Mouse (Mus musculus) kidney, embryonic 16.5 days (tissue): ENCODE results near the gene Olfr961. TPM values are rescaled to one million over a fixed set of nuclear protein-coding genes. Genes with fewer than 3 reads are reported as not detected.

Source experiments
- ATAC-seq: fragments of 200-750 bp; cut with Nextera tagmentation; 2 replicates; pipeline ENCODE4 v1.8.0; 2017; ENCODE audit warnings: moderate TSS enrichment; ENCODE audit not compliant: low FRiP score, low TSS enrichment
- H3K27ac ChIP-seq: fragments of 300-500 bp; sonication (generic); 2 replicates; pipeline ENCODE4 v1.5.1; 2014; ENCODE audit warnings: low read length
- H3K27me3 ChIP-seq: fragments of 300-500 bp; sonication (generic); 2 replicates; pipeline ENCODE4 v1.6.1; 2014; ENCODE audit warnings: low read length, control low read depth, mixed read lengths; ENCODE audit not compliant: insufficient read depth
- H3K36me3 ChIP-seq: fragments of 300-500 bp; sonication (generic); 2 replicates; pipeline ENCODE4 v1.6.1; 2014; ENCODE audit warnings: low read length, control low read depth, mixed read lengths; ENCODE audit not compliant: insufficient read depth
- H3K4me1 ChIP-seq: fragments of 300-500 bp; sonication (generic); 2 replicates; pipeline ENCODE4 v1.6.1; 2014; ENCODE audit warnings: low read length, control low read depth, mixed read lengths; ENCODE audit not compliant: insufficient read depth
- H3K4me2 ChIP-seq: fragments of 300-500 bp; sonication (generic); replicated peaks from 2 replicates; pipeline ENCODE4 v1.6.1; 2014; ENCODE audit warnings: low read depth, low read length
- H3K4me3 ChIP-seq: fragments of 300-500 bp; sonication (generic); 2 replicates; pipeline ENCODE4 v1.5.1; 2014; ENCODE audit warnings: mild to moderate bottlenecking, low read length
- H3K9ac ChIP-seq: fragments of 300-500 bp; sonication (generic); replicated peaks from 2 replicates; pipeline ENCODE4 v1.6.1; 2014; ENCODE audit warnings: low read length
- H3K9me3 ChIP-seq: fragments of 300-500 bp; sonication (generic); 2 replicates; pipeline ENCODE4 v1.6.1; 2016; ENCODE audit warnings: low read length, control low read depth
- WGBS: fragments of 180-500 bp; shearing (Covaris S2); extraction: QIAGEN DNeasy Blood & Tissue Kit; methylation state at CpG from one replicate; pipeline ENCODE4 v1.1.7; 2014; 5-methylcytosine and 5-hydroxymethylcytosine counted together
- polyA plus RNA-seq: library from polyadenylated mRNA; unstranded; fragments of >200 nt; fragmentation: Nextera tagmentation; extraction: Ambion mirVana; gene quantifications from 2 replicates; pipeline ENCODE4 v1.2.1, GENCODE M21; 2015

Gene Olfr961
- polyA plus RNA-seq, 1 experiment from 2014 or later: not detected

DNA sequence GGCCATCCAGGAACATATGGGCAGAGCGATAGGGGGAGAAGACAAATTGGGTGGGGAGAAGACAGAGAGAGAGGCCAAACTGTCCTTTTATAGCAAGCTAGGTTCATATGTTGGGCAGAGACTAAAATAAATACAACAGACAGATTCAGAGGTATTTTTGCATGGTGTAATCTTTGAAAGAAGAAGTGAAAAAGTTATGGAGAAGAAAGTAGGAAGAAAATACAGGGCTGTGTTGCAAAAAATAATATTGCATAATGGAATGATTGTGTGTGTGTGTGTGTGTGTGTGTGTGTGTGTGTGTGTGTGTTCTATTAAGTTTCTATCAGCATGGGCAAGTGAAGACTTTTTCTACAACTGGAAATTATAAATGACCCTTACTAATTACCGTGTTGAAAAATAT lies 15.8 kb upstream of the Olfr961 start:
- ATAC-seq: no peak
- Histone ChIP-seq H3K4me1 (no peaks in the 10 kb centered on the region), H3K9me3 (no peaks in the 10 kb centered on the region), H3K27me3 (no peaks in the 10 kb centered on the region), H3K36me3 (no peaks in the 10 kb centered on the region), H3K27ac (no peak overlapping the region), H3K4me3 (no peak overlapping the region), H3K9ac (no peak overlapping the region), H3K4me2 (no peak overlapping the region)
- 57% methylated on average over 2 of the region's 2 CpGs for WGBS

DNA sequence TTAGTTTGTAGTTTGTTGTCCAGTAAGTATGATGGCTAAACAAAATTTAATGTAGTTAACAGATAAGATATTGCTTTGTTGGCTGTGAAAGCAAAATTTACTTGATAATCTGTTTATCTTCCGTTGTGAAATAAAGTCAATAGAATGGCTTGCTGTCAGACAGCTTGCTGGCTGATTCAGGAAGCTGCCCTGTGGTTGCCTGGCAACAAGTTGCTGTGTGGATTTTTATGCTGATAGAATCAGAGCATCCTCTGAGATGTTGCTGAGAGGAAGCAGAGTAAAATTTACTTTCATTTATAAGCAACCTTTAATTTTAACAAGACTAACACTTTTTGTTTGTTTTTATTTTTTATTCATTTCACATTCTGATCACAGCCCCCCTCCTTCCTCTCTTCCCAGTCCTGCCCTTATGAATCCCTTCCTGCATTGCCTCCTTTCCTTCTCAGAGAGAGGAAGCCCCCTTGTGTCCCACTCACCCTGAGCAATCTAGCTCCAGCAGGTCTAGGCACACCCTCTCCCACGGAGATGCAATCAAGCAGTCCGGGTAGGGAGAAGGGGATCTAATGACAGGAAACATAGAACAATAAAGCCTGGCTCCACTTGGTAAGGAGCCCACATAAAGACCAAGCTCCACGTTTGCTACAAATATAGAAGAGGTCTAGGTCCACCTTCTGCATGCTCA lies 10.8 kb upstream of the Olfr961 start:
- ATAC-seq: no peak
- WGBS: 15% methylated on average over 4 of the region's 4 CpGs
- Histone ChIP-seq H3K9me3 (no peaks in the 10 kb centered on the region), H3K36me3 (no peaks in the 10 kb centered on the region), H3K27ac (no peak overlapping the region), H3K27me3 (no peaks in the 10 kb centered on the region), H3K9ac (no peak overlapping the region), H3K4me3 (no peak overlapping the region), H3K4me1 (no peaks in the 10 kb centered on the region), H3K4me2 (no peak overlapping the region)

DNA sequence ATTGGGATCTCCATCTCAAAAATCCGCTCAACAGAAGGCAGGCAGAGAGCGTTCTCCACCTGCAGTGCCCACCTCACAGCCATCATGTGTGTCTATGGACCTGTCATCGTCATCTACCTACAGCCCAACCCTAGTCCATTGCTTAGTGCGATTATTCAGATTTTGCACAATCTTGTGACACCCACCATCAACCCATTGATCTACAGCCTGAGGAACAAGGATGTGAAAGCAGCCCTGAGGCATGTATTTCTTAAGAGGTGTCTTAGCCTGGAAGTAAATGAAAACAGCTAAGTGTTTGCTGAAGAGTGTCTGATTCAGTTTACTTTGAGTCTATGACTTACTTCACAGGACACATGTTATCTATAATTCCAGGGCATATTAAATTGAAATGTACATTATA lies 2.5 kb downstream of the Olfr961 start:
- Histone ChIP-seq H3K4me2 (no peak overlapping the region), H3K4me3 (no peak overlapping the region), H3K4me1 (no peaks in the 10 kb centered on the region), H3K9ac (no peak overlapping the region), H3K27me3 (no peaks in the 10 kb centered on the region), H3K36me3 (no peaks in the 10 kb centered on the region), H3K27ac (no peak overlapping the region), H3K9me3 (no peaks in the 10 kb centered on the region)
- ATAC-seq: no peak
- 86% methylated on average over 4 of the region's 4 CpGs for WGBS

DNA sequence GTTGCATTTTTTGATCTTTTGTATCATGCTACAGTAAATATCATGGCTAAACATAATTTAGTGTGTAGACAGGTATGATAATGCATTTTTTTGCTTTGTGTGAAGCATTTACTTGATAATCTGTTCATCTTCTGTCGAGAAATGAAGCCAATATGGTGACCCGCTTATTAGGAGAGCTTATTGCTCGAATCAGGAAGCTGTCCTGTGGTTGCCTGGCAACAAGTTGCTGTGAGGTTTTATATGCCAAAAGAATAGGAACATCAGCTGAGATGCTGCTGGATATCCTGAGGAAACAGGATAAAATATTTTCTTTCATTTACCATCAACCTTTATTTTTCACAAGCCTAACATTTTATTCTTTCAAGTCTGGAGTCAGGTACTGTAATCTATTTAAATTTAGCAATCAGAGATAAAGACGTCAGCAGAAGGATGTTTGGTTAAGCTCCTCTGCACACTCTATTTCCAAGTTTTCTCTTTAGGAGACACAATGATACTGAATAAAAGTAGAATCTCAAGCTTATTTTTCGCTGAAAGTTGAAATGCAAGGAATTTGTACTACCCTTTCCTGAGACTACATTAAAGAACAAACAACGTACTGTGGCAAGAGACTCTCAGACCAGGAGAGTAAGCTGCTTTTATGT lies 10.0 kb downstream of the Olfr961 start:
- 71% methylated on average over 6 of the region's 6 CpGs for WGBS
- Histone ChIP-seq H3K9ac (no peak overlapping the region), H3K9me3 (no peaks in the 10 kb centered on the region), H3K4me1 (no peaks in the 10 kb centered on the region), H3K4me2 (no peak overlapping the region), H3K27me3 (no peaks in the 10 kb centered on the region), H3K36me3 (no peaks in the 10 kb centered on the region), H3K4me3 (no peak overlapping the region), H3K27ac (no peak overlapping the region)
- no peak for ATAC-seq

DNA sequence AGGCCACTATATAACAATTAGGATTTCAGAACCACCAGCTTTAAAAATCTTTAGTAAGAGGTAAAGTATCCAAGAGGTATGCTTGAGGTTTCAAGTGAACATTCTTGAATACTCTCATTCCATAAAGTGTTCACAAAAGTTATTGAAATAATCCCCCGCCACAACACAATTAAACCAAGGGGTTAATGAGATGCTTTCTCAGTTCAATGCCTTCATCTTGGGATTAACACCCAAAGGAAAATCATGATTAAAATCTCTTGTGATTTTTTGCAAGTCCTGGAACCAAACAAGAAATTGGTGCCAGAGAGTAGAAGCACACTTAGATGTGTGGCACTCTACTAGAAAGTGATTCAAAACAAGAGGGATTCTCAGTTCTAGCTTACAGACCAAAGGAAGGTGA lies 22.0 kb downstream of the Olfr961 start, which contains the start of gene Olfr963:
Gene Olfr963, plus strand, starts transcription at position 301 of the 400 bp plus-strand sequence.
- Histone ChIP-seq H3K9ac (no peak within 1 kb of the TSS), H3K9me3 (no peaks in the 10 kb centered on the region), H3K4me1 (no peaks in the 10 kb centered on the region), H3K4me2 (no peak within 1 kb of the TSS), H3K27me3 (no peaks in the 10 kb centered on the region), H3K4me3 (no peak within 1 kb of the TSS), H3K36me3 (no peaks in the 10 kb centered on the region), H3K27ac (no peak within 1 kb of the TSS)
- WGBS: 94% methylated on average over 1 of the region's 1 CpGs
- ATAC-seq: no peak

DNA sequence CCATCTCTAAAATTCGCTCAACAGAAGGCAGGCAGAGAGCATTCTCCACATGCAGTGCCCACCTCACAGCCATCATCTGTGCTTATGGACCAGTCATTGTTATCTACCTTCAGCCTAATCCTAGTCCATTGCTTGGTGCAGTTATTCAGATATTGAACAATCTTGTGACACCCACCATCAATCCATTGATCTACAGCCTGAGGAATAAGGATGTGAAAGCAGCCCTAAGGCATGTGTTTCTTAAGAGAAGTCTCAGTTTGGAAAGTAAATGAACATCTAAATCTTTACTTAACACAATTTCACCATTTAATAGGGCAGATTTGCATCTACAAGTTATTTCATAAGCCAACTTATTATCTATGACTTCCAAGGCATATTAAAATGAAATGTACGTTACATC lies 24.8 kb downstream of the Olfr961 start:
- no peak for ATAC-seq
- Histone ChIP-seq H3K4me3 (no peak overlapping the region), H3K36me3 (no peaks in the 10 kb centered on the region), H3K9me3 (no peaks in the 10 kb centered on the region), H3K4me1 (no peaks in the 10 kb centered on the region), H3K4me2 (no peak overlapping the region), H3K27ac (no peak overlapping the region), H3K9ac (no peak overlapping the region), H3K27me3 (no peaks in the 10 kb centered on the region)
- WGBS: 74% methylated on average over 2 of the region's 2 CpGs

DNA sequence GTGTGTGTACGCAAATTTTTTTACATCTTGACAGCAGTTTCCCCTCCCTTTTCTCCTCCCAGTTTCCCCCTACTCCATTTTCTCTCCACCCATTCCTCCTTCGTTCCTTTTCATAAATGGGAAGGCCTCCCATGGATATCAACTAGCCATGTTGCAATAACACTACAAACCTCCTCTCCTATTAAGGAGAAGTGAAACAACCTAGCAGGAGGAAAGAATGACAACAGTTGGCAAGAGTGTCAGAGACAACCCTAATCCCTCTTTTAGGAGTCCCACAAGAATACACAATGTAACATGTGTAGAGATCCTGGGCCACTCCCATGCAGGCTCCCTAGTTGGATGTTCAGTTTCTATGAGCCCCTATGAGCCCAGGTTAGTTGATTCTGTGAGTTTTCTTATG lies 29.9 kb downstream of the Olfr961 start:
- no peaks in the 10 kb centered on the region for H3K4me1 ChIP-seq
- H3K4me3 ChIP-seq: no peak overlapping the region
- WGBS: 83% methylated on average over 2 of the region's 2 CpGs
- no peaks in the 10 kb centered on the region for H3K27me3 ChIP-seq
- H3K9me3 ChIP-seq: no peaks in the 10 kb centered on the region
- ATAC-seq: no peak
- no peak overlapping the region for H3K27ac ChIP-seq
- H3K4me2 ChIP-seq: no peak overlapping the region
- H3K36me3 ChIP-seq: no peaks in the 10 kb centered on the region
- H3K9ac ChIP-seq: no peak overlapping the region

DNA sequence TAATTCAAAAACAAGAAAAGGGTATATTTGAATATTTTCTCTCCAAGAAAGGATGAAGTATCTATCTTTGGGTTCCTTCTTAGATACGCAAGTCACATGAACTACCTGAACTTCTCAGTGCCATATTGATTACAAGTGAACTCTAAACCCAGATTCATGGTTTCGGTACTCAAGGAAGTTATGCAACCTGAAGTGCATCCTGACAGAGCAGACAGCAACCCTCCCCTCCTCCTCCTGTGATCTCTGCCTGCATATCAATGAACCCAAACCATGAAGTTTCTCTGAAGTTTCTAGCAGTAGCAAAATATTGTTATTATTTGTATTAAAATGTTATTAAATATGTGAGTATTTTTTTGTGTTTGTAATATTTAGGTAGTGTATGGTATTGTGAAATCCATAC lies 33.7 kb downstream of the Olfr961 start:
- 94% methylated on average over 2 of the region's 2 CpGs for WGBS
- no peak overlapping the region for H3K4me3 ChIP-seq
- H3K4me2 ChIP-seq: no peak overlapping the region
- no peaks in the 10 kb centered on the region for H3K27me3 ChIP-seq
- H3K36me3 ChIP-seq: no peaks in the 10 kb centered on the region
- H3K4me1 ChIP-seq: no peaks in the 10 kb centered on the region
- H3K27ac ChIP-seq: no peak overlapping the region
- no peak for ATAC-seq
- no peaks in the 10 kb centered on the region for H3K9me3 ChIP-seq
- no peak overlapping the region for H3K9ac ChIP-seq

DNA sequence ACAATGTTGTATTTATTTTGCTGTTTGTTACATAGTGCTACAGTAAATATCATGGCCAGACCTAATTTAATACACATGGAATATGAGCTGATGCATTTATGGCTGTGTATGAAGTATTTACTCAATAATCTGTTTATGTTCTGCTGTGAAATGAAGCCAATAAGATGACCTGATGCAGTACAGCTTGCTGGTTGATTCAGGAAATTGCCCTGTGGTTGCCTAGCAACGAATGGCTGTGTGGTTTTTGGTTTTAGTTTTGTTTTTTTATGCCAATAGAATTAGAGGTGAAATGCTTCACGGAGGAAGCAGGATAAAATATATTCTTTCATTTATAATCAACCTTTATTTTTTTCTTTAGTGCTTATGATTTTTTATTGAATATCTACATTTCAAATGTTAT lies 34.4 kb downstream of the Olfr961 start:
- Histone ChIP-seq H3K9ac (no peak overlapping the region), H3K27me3 (no peaks in the 10 kb centered on the region), H3K4me1 (no peaks in the 10 kb centered on the region), H3K36me3 (no peaks in the 10 kb centered on the region), H3K4me3 (no peak overlapping the region), H3K4me2 (no peak overlapping the region), H3K27ac (no peak overlapping the region), H3K9me3 (no peaks in the 10 kb centered on the region)
- 73% methylated on average over 2 of the region's 2 CpGs for WGBS
- ATAC-seq: no peak
